Mouse (Mus musculus) adrenal gland, adult 10 weeks (tissue): ENCODE data around the gene Iqgap1. TPM values are rescaled to one million over a fixed set of nuclear protein-coding genes. Genes with fewer than 3 reads are reported as not detected.

Experiments used
- polyA plus RNA-seq: library from polyadenylated mRNA; stranded (reverse); fragments of 350-450 nt; fragmentation: Illumina TruSeq; extraction: RNeasy Lipid Tissue Mini Kit (QIAGEN cat#74804); gene quantifications from one replicate; pipeline ENCODE4 v1.2.3, GENCODE M21; 2014; ENCODE audit warnings: low read depth, low replicate concordance

Iqgap1 gene
- polyA plus RNA-seq = 51.0 TPM

GRCm38 (mm10) chr7:80825843-80826403 is at the start of gene Iqgap1:
Gene Iqgap1, minus strand, starts transcription at chr7:80825974.

GRCm38 (mm10) chr7:80860729-80861274 is 35.0 kb upstream of the Iqgap1 start, which contains the start of gene Zscan2:
Gene Zscan2, plus strand, starts transcription at chr7:80860920.

GRCm38 (mm10) chr7:80688556-80689220 is 137.1 kb downstream of the Iqgap1 start, which contains the start of gene Crtc3:
Gene Crtc3, minus strand, starts transcription at chr7:80688877.

Other genes with a start within 250 kb of the Iqgap1 start
- 5.1 TPM for gene Crtc3, start 137.1 kb downstream of the Iqgap1 start, polyA plus RNA-seq
- 1.1 TPM for gene Zscan2, start 34.9 kb upstream of the Iqgap1 start, polyA plus RNA-seq
- 25.0 TPM for gene Wdr73, start 75.3 kb upstream of the Iqgap1 start, polyA plus RNA-seq
- not detected for gene Nmb, start 79.1 kb upstream of the Iqgap1 start, polyA plus RNA-seq
- gene Sec11a, start 121.8 kb upstream of the Iqgap1 start, polyA plus RNA-seq = 131 TPM
- 7.3 TPM for gene Zfp592, start 167.7 kb upstream of the Iqgap1 start, polyA plus RNA-seq
- not detected for gene Alpk3, start 231.6 kb upstream of the Iqgap1 start, polyA plus RNA-seq